Mouse (Mus musculus): Measurements from ENCODE around the gene Bglap. TPM values are rescaled to one million over a fixed set of nuclear protein-coding genes. Genes with fewer than 3 reads are reported as not detected.

The Bglap gene
- polyA plus RNA-seq, 1 experiment from 2014 or later = not detected

- no peaks in the 10 kb centered on the region for H3K9me3 ChIP-seq (ENCODE audit: control insufficient read depth, low read length)
- DNase-seq (ENCODE audit: low spot score) = no peak
- no peak overlapping the region for H3K27ac ChIP-seq (replicated peaks; ENCODE audit: low read depth, low read length)
- WGBS = 84% methylated on average over 6 of the region's 6 CpGs
- H3K9ac ChIP-seq (ENCODE audit: low read length) = peak overlapping the region; percentile 9; the same call in 1 of the 2 replicates
- peaks cover 13% of the 10 kb centered on the region for H3K36me3 ChIP-seq (ENCODE audit: control insufficient read depth, insufficient read depth, low read length)
- H3K4me2 ChIP-seq (ENCODE audit: low read depth, severe bottlenecking) = no peak overlapping the region
- H3K4me1 ChIP-seq (ENCODE audit: control insufficient read depth, insufficient read depth, low read length) = no peaks in the 10 kb centered on the region
- no peaks in the 10 kb centered on the region for H3K27me3 ChIP-seq (ENCODE audit: control insufficient read depth, insufficient read depth, low read length)
- no peak for ATAC-seq (ENCODE audit: insufficient number of reproducible peaks, low FRiP score, low TSS enrichment, low read depth)
- H3K4me3 ChIP-seq (ENCODE audit: low read depth, low read length) = no peak overlapping the region
Measured at GRCm38 (mm10) chr3:88418016-88418415, 33.8 kb upstream of the Bglap start.

- H3K4me3 ChIP-seq (ENCODE audit: low read depth, low read length) = no peak overlapping the region
- H3K27me3 ChIP-seq (ENCODE audit: control insufficient read depth, insufficient read depth, low read length) = no peaks in the 10 kb centered on the region
- H3K4me2 ChIP-seq (ENCODE audit: low read depth, severe bottlenecking) = no peak overlapping the region
- peaks cover 16% of the 10 kb centered on the region for H3K36me3 ChIP-seq (ENCODE audit: control insufficient read depth, insufficient read depth, low read length)
- DNase-seq (ENCODE audit: low spot score) (no peak), ATAC-seq (ENCODE audit: insufficient number of reproducible peaks, low FRiP score, low TSS enrichment, low read depth) (no peak)
- 0 out of 2 replicates have a peak, but pooled peaks cover under 1% of the 10 kb centered on the region for H3K4me1 ChIP-seq (ENCODE audit: control insufficient read depth, insufficient read depth, low read length)
- WGBS = 87% methylated on average over 4 of the region's 4 CpGs
- H3K9me3 ChIP-seq (ENCODE audit: control insufficient read depth, low read length) = no peaks in the 10 kb centered on the region
- H3K27ac ChIP-seq (replicated peaks; ENCODE audit: low read depth, low read length) = no peak overlapping the region
- no peak overlapping the region for H3K9ac ChIP-seq (ENCODE audit: low read length)
Measured at GRCm38 (mm10) chr3:88415668-88416067, 31.4 kb upstream of the Bglap start.

GRCm38 (mm10) chr3:88412636-88413035, 28.4 kb upstream of the Bglap start:
- WGBS = 91% methylated on average over 11 of the region's 11 CpGs

DNA sequence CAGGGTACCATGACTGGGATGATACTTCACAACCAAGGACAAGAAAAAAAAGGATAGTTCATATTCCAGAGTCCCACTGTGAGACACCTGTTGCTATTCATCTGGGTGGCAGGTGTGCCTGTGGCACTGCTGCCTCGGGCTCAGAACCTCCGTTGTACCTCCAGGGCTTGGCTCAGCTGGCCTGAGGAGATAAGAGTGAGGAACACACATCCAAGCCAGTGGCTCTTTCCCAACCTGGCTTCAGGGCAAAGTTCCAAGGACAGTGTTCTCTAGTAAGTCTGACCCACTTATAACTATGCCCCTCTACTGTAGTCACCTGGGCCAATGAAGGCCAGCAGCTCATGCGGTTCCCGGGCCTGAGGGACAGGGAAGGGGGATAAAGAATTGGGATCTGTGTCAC, 27.4 kb upstream of the Bglap start:
- peaks cover 8% of the 10 kb centered on the region for H3K36me3 ChIP-seq (ENCODE audit: control insufficient read depth, insufficient read depth, low read length)
- no peaks in the 10 kb centered on the region for H3K9me3 ChIP-seq (ENCODE audit: control insufficient read depth, low read length)
- H3K4me2 ChIP-seq (ENCODE audit: low read depth, severe bottlenecking) = no peak overlapping the region
- H3K27me3 ChIP-seq (ENCODE audit: control insufficient read depth, insufficient read depth, low read length) = no peaks in the 10 kb centered on the region
- no peak for DNase-seq (ENCODE audit: low spot score)
- no peak overlapping the region for H3K4me3 ChIP-seq (ENCODE audit: low read depth, low read length)
- no peak overlapping the region for H3K9ac ChIP-seq (ENCODE audit: low read length)
- WGBS = 89% methylated on average over 4 of the region's 4 CpGs
- no peak overlapping the region for H3K27ac ChIP-seq (replicated peaks; ENCODE audit: low read depth, low read length)
- H3K4me1 ChIP-seq (ENCODE audit: control insufficient read depth, insufficient read depth, low read length) = peaks cover 13% of the 10 kb centered on the region
- ATAC-seq (ENCODE audit: insufficient number of reproducible peaks, low FRiP score, low TSS enrichment, low read depth) = no peak

More at GRCm38 (mm10) chr3:88412636-88413035, 28.4 kb upstream of the Bglap start:
- H3K4me3 ChIP-seq (ENCODE audit: low read depth, low read length) = no peak overlapping the region
- no peaks in the 10 kb centered on the region for H3K27me3 ChIP-seq (ENCODE audit: control insufficient read depth, insufficient read depth, low read length)
- H3K9me3 ChIP-seq (ENCODE audit: control insufficient read depth, low read length) = no peaks in the 10 kb centered on the region
- H3K27ac ChIP-seq (replicated peaks; ENCODE audit: low read depth, low read length) = no peak overlapping the region
- peaks cover 13% of the 10 kb centered on the region for H3K4me1 ChIP-seq (ENCODE audit: control insufficient read depth, insufficient read depth, low read length)
- DNase-seq (ENCODE audit: low spot score) (no peak), ATAC-seq (ENCODE audit: insufficient number of reproducible peaks, low FRiP score, low TSS enrichment, low read depth) (no peak)
- H3K4me2 ChIP-seq (ENCODE audit: low read depth, severe bottlenecking) = no peak overlapping the region
- H3K36me3 ChIP-seq (ENCODE audit: control insufficient read depth, insufficient read depth, low read length) = peaks cover 8% of the 10 kb centered on the region
- no peak overlapping the region for H3K9ac ChIP-seq (ENCODE audit: low read length)

DNA sequence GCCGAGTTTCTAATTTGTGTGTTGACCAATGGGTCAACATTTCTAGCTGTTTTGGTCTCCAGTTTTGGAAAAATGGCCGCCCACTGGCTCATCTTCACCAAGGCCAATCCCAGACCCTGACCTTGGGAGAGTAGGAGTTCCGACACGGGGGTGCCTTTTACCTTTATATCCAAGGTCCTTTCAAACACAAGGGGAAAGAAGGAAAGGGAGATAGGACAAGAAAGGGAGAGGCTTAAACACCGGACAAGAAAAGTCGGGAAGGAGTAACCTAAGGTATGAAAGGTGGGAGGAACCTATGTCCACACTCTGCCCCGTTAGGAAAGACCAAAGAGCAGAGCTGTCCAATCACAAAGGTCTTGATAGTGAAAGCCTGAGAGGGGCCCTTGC, 26.4 kb upstream of the Bglap start:
- H3K9ac ChIP-seq (ENCODE audit: low read length) = no peak overlapping the region
- H3K36me3 ChIP-seq (ENCODE audit: control insufficient read depth, insufficient read depth, low read length) = peaks cover 5% of the 10 kb centered on the region
- H3K4me2 ChIP-seq (ENCODE audit: low read depth, severe bottlenecking) = peak overlapping the region; percentile 76; the same call in 1 of the 2 replicates
- H3K4me3 ChIP-seq (ENCODE audit: low read depth, low read length) = peak overlapping the region; percentile 70
- no peaks in the 10 kb centered on the region for H3K9me3 ChIP-seq (ENCODE audit: control insufficient read depth, low read length)
- no peaks in the 10 kb centered on the region for H3K27me3 ChIP-seq (ENCODE audit: control insufficient read depth, insufficient read depth, low read length)
- DNase-seq (ENCODE audit: low spot score) (no peak), ATAC-seq (ENCODE audit: insufficient number of reproducible peaks, low FRiP score, low TSS enrichment, low read depth) (no peak)
- WGBS = 13% methylated on average over 7 of the region's 7 CpGs
- peak overlapping the region; percentile 86 for H3K27ac ChIP-seq (replicated peaks; ENCODE audit: low read depth, low read length)
- peaks cover 13% of the 10 kb centered on the region for H3K4me1 ChIP-seq (ENCODE audit: control insufficient read depth, insufficient read depth, low read length)

DNA sequence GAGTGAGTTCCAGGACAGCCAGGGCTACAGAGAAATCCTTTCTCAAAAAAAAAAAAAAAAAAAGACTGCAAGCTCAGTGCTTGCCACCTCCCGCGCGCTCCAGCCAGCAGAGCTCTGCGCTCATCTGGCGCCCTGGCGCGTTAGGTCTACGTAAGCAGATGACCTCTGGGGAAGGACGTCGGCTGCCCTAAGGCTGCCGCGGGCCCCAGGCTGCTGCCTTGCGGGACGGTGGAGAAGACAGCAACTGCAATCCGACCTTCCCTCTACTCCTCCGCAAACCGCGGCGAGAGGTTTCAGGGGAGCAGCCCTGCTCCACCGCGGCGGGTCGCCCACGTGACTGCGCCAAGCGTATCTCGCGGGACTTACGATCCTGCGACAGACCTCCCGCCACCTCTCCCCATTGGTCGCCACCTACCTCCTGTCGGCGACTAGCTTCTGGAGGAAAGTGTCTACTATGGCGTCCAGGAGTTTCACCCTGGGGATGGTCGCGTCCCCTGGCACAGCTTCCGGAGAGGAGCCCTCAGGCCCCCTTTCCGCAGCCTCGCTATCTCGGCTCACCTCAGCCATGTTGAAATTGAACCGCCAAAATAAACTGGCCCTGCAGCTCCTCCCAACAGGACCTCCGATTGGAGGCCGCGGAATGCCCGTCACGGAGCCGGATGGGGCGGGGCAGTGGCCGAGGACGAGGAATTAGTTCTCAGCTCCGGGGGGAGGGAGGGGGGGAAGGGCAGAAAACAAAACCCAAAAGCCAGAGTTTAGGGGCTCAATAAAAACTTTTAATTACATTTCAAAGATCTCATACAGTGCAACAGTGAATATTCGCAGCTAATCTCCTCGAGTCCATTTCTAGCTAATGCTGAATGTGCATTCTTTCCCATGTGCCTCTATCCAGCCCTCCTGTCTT, 25.7 kb upstream of the Bglap start, which contains the start of gene Pmf1:
Gene Pmf1 (minus strand): TSS at position 591 of the 904 bp plus-strand sequence.
- H3K4me2 ChIP-seq (ENCODE audit: low read depth, severe bottlenecking) = peak within 1 kb of the TSS; percentile 76
- under 1% methylated on average over 54 of the region's 54 CpGs for WGBS
- peak; percentile 90 for ATAC-seq (ENCODE audit: insufficient number of reproducible peaks, low FRiP score, low TSS enrichment, low read depth)

GRCm38 (mm10) chr3:88408953-88409352, 24.7 kb upstream of the Bglap start:
- peaks cover 13% of the 10 kb centered on the region for H3K4me1 ChIP-seq (ENCODE audit: control insufficient read depth, insufficient read depth, low read length)
- 67% methylated on average over 5 of the region's 5 CpGs for WGBS
- peak overlapping the region; percentile 76 for H3K4me2 ChIP-seq (ENCODE audit: low read depth, severe bottlenecking)
- peak overlapping the region; percentile 94; the same call in 1 of the 2 replicates for H3K9ac ChIP-seq (ENCODE audit: low read length)
- no peak for DNase-seq (ENCODE audit: low spot score)
- H3K4me3 ChIP-seq (ENCODE audit: low read depth, low read length) = peak overlapping the region; percentile 70
- H3K36me3 ChIP-seq (ENCODE audit: control insufficient read depth, insufficient read depth, low read length) = peaks cover 5% of the 10 kb centered on the region
- H3K27ac ChIP-seq (replicated peaks; ENCODE audit: low read depth, low read length) = no peak overlapping the region; the same call in 1 of the 2 replicates
- ATAC-seq (ENCODE audit: insufficient number of reproducible peaks, low FRiP score, low TSS enrichment, low read depth) = no peak
- no peaks in the 10 kb centered on the region for H3K9me3 ChIP-seq (ENCODE audit: control insufficient read depth, low read length)
- no peaks in the 10 kb centered on the region for H3K27me3 ChIP-seq (ENCODE audit: control insufficient read depth, insufficient read depth, low read length)

More for the DNA sequence above, 25.7 kb upstream of the Bglap start, which contains the start of gene Pmf1:
- Histone ChIP-seq H3K9ac (ENCODE audit: low read length) (peak within 1 kb of the TSS; percentile 94), H3K36me3 (ENCODE audit: control insufficient read depth, insufficient read depth, low read length) (peaks cover 5% of the 10 kb centered on the region), H3K4me1 (ENCODE audit: control insufficient read depth, insufficient read depth, low read length) (peaks cover 13% of the 10 kb centered on the region), H3K4me3 (ENCODE audit: low read depth, low read length) (peak within 1 kb of the TSS; percentile 70), H3K27me3 (ENCODE audit: control insufficient read depth, insufficient read depth, low read length) (no peaks in the 10 kb centered on the region), H3K27ac (replicated peaks; ENCODE audit: low read depth, low read length) (peak within 1 kb of the TSS; percentile 86), H3K9me3 (ENCODE audit: control insufficient read depth, low read length) (no peaks in the 10 kb centered on the region)
- peak; percentile 93 for DNase-seq (ENCODE audit: low spot score)

- no peak overlapping the region for H3K4me2 ChIP-seq (ENCODE audit: low read depth, severe bottlenecking)
- H3K36me3 ChIP-seq (ENCODE audit: control insufficient read depth, insufficient read depth, low read length) = peaks cover 7% of the 10 kb centered on the region
- no peak overlapping the region for H3K4me3 ChIP-seq (ENCODE audit: low read depth, low read length)
- ATAC-seq (ENCODE audit: insufficient number of reproducible peaks, low FRiP score, low TSS enrichment, low read depth) (no peak), DNase-seq (ENCODE audit: low spot score) (no peak)
- no peaks in the 10 kb centered on the region for H3K27me3 ChIP-seq (ENCODE audit: control insufficient read depth, insufficient read depth, low read length)
- no peak overlapping the region for H3K27ac ChIP-seq (replicated peaks; ENCODE audit: low read depth, low read length)
- H3K9ac ChIP-seq (ENCODE audit: low read length) = no peak overlapping the region; the same call in 1 of the 2 replicates
- no peaks in the 10 kb centered on the region for H3K9me3 ChIP-seq (ENCODE audit: control insufficient read depth, low read length)
- WGBS = 63% methylated on average over 7 of the region's 7 CpGs
- H3K4me1 ChIP-seq (ENCODE audit: control insufficient read depth, insufficient read depth, low read length) = peaks cover 13% of the 10 kb centered on the region
Measured at GRCm38 (mm10) chr3:88407529-88407928, 23.3 kb upstream of the Bglap start.

All from limb, embryonic 11.5 days (tissue).